ENCODE assay signal across 20 mouse cellular contexts in genomic region chr10:42072131-42072530, GRCm38 (mm10). TPM values are rescaled to one million over a fixed set of nuclear protein-coding genes. Genes with fewer than 3 reads are reported as not detected.
DNase-seq lines count a peak whose midpoint lies in the region; ATAC-seq and TF ChIP-seq lines count a peak whose summit lies in the region.
"Had no signal": no experiment of that assay in that cellular context is flagged by ENCODE, and none has a peak within 500 bp of the region (broad histone marks: within the 10 kb centered on the region; RNA-seq: fewer than 3 reads in every experiment).

No protein-coding gene starts in this region.

- WGBS in heart, embryonic 10.5 days = 32% methylated on average over 3 of the region's 3 CpGs
- WGBS in lung, embryonic 14.5 days = 41% methylated on average over 3 of the region's 3 CpGs
- 49% methylated on average over 3 of the region's 3 CpGs for WGBS in stomach, postnatal 0 days

- no peak; the same call in 1 of the 2 replicates for ATAC-seq in lung, embryonic 14.5 days (ENCODE audit: insufficient read depth)
- ATAC-seq in stomach, postnatal 0 days (ENCODE audit: low FRiP score, low TSS enrichment) = 0 out of 2 replicates have a peak, but pooled peaks have one; percentile 18
- ATAC-seq: activated CD4-positive, CD25-positive, alpha-beta regulatory T cell, adult 4 months; Patski had no signal

- H3K36me3 ChIP-seq in heart, embryonic 10.5 days = no peaks in the 10 kb centered on the region
- H3K36me3 ChIP-seq in lung, embryonic 14.5 days (ENCODE audit: insufficient read depth) = no peaks in the 10 kb centered on the region
- H3K36me3 ChIP-seq in stomach, postnatal 0 days (ENCODE audit: control insufficient read depth, insufficient read depth, low read length) = no peaks in the 10 kb centered on the region
- H3K36me3 ChIP-seq: hindbrain, embryonic 15.5 days; limb, embryonic 12.5 days; liver, embryonic 12.5 days had no signal

- TF ChIP-seq EP300 in stomach, postnatal 0 days (optimal IDR thresholded peaks at IDR 0.05) = no peak

- H3K4me1 ChIP-seq in heart, embryonic 10.5 days = peaks cover 32% of the 10 kb centered on the region
- H3K4me1 ChIP-seq in lung, embryonic 14.5 days (ENCODE audit: insufficient read depth) = no peaks in the 10 kb centered on the region
- no peaks in the 10 kb centered on the region for H3K4me1 ChIP-seq in stomach, postnatal 0 days (replicated peaks; ENCODE audit: control insufficient read depth, insufficient read depth)

- H3K27ac ChIP-seq in heart, embryonic 10.5 days = peak overlapping the region; percentile 66; the same call in 1 of the 2 replicates
- peak overlapping the region; percentile 66 for H3K27ac ChIP-seq in lung, embryonic 14.5 days (ENCODE audit: low read depth)
- H3K27ac ChIP-seq in stomach, postnatal 0 days (replicated peaks) = no peak overlapping the region
- H3K27ac ChIP-seq: hindbrain, embryonic 15.5 days; limb, embryonic 12.5 days had no signal

- no peak overlapping the region for H3K9ac ChIP-seq in lung, embryonic 14.5 days
- H3K9ac ChIP-seq in stomach, postnatal 0 days (ENCODE audit: low read length) = no peak overlapping the region
- H3K9ac ChIP-seq: hindbrain, embryonic 15.5 days; limb, embryonic 12.5 days; liver, embryonic 12.5 days had no signal

- H3K4me2 ChIP-seq in lung, embryonic 14.5 days = no peak overlapping the region
- H3K4me2 ChIP-seq in stomach, postnatal 0 days (replicated peaks; ENCODE audit: low read depth) = no peak overlapping the region
- H3K4me2 ChIP-seq: hindbrain, embryonic 15.5 days; limb, embryonic 12.5 days had no signal

- no peak for TF ChIP-seq CTCF in lung, embryonic 14.5 days (IDR thresholded peaks at IDR 0.05; ENCODE audit: low read depth)
- TF ChIP-seq CTCF in stomach, postnatal 0 days (IDR thresholded peaks at IDR 0.05; ENCODE audit: low read depth) = no peak

- no peaks in the 10 kb centered on the region for H3K9me3 ChIP-seq in heart, embryonic 10.5 days
- no peaks in the 10 kb centered on the region for H3K9me3 ChIP-seq in lung, embryonic 14.5 days (ENCODE audit: low read depth, low read length)
- H3K9me3 ChIP-seq in stomach, postnatal 0 days (ENCODE audit: control insufficient read depth, low read length) = no peaks in the 10 kb centered on the region
- H3K9me3 ChIP-seq: hindbrain, embryonic 15.5 days; limb, embryonic 12.5 days; liver, embryonic 12.5 days had no signal

- H3K27me3 ChIP-seq in heart, embryonic 10.5 days (ENCODE audit: insufficient read depth, poor library complexity, severe bottlenecking) = peaks cover 5% of the 10 kb centered on the region; the same call in 1 of the 2 replicates
- H3K27me3 ChIP-seq in lung, embryonic 14.5 days (ENCODE audit: insufficient read depth, low read length) = no peaks in the 10 kb centered on the region
- H3K27me3 ChIP-seq in stomach, postnatal 0 days (ENCODE audit: control insufficient read depth, insufficient read depth, low read length) = no peaks in the 10 kb centered on the region
- H3K27me3 ChIP-seq: hindbrain, embryonic 15.5 days; limb, embryonic 12.5 days; Patski had no signal

- DNase-seq in heart, embryonic 10.5 days (ENCODE audit: low spot score) = no peak
- DNase-seq in heart, adult 9 months (ENCODE audit: low spot score in 2 of 2) = no peak
- DNase-seq in lung, embryonic 14.5 days = no peak
- DNase-seq in lung, postnatal 4 days = no peak
- peak; percentile 40 for DNase-seq in testis, postnatal 10 days (ENCODE audit: low spot score)
- DNase-seq in testis, postnatal 14 days (ENCODE audit: low spot score) = no peak
- DNase-seq in stomach, postnatal 0 days (ENCODE audit: low spot score) = no peak
- DNase-seq in thymus, adult 18-20 months = no peak
- DNase-seq: adrenal gland, postnatal 14 days; cerebellum, adult 11-12 months; cerebellum, postnatal 14 days; gastrocnemius, postnatal 14 days; heart, postnatal 10 days; kidney, adult 8-10 months; thymus, adult 2 months had no signal

- H3K4me3 ChIP-seq in heart, embryonic 10.5 days = no peak overlapping the region
- H3K4me3 ChIP-seq in lung, embryonic 14.5 days (ENCODE audit: low read depth, low read length) = no peak overlapping the region
- H3K4me3 ChIP-seq in stomach, postnatal 0 days (ENCODE audit: low read depth, low read length) = no peak overlapping the region
- H3K4me3 ChIP-seq: hindbrain, embryonic 15.5 days; limb, embryonic 12.5 days; liver, embryonic 12.5 days had no signal

RNA-seq across cellular contexts. Expression of gene Armc2, which starts 53.9 kb away (rescaled TPM):
- 0.99 and 1.4 TPM in 2 replicates for polyA plus RNA-seq in heart, embryonic 10.5 days (2016; fragmentation: Nextera tagmentation; extraction: Ambion mirVana)
- 1.6 and 2.6 TPM in 2 replicates for polyA plus RNA-seq in lung, embryonic 14.5 days (2014; fragmentation: Nextera tagmentation; extraction: Ambion mirVana)
- 1.5 and 1.8 TPM in 2 replicates for polyA plus RNA-seq in stomach, postnatal 0 days (2015; fragmentation: Nextera tagmentation; extraction: Ambion mirVana)
